Mouse (Mus musculus): ENCODE results near the gene Adcy7. TPM values are rescaled to one million over a fixed set of nuclear protein-coding genes. Genes with fewer than 3 reads are reported as not detected.

Gene Adcy7
- polyA plus RNA-seq, 1 experiment from 2014 or later: 1.7 TPM

Other genes with a start within 250 kb of the Adcy7 start
- gene Cnep1r1, start 153.6 kb upstream of the Adcy7 start, polyA plus RNA-seq (2015; fragmentation: Nextera tagmentation; extraction: Ambion mirVana): 46.5 and 47.5 TPM in 2 replicates
- gene Heatr3, start 134.5 kb upstream of the Adcy7 start, polyA plus RNA-seq (2015; fragmentation: Nextera tagmentation; extraction: Ambion mirVana): 36.8 and 37.3 TPM in 2 replicates
- 9.1 and 9.7 TPM in 2 replicates for gene Tent4b, start 73.2 kb upstream of the Adcy7 start, polyA plus RNA-seq (2015; fragmentation: Nextera tagmentation; extraction: Ambion mirVana)
- gene Brd7, start 89.8 kb downstream of the Adcy7 start, polyA plus RNA-seq (2015; fragmentation: Nextera tagmentation; extraction: Ambion mirVana): 72.0 and 79.9 TPM in 2 replicates
- gene Nkd1, start 249.0 kb downstream of the Adcy7 start, polyA plus RNA-seq (2015; fragmentation: Nextera tagmentation; extraction: Ambion mirVana): 68.4 and 79.8 TPM in 2 replicates

Data from midbrain, embryonic 13.5 days (tissue).